Mouse (Mus musculus) activated CD4-positive, CD25-positive, alpha-beta regulatory T cell (primary cell): ENCODE results near the gene Dnah2. TPM values are rescaled to one million over a fixed set of nuclear protein-coding genes. Genes with fewer than 3 reads are reported as not detected.

ENCODE experiments used
- polyA plus RNA-seq, 2 experiments: library from polyadenylated mRNA; unstranded; fragments of 100-300 nt; shearing (Covaris generic); gene quantifications; one replicate each; pipeline ENCODE4 v1.2.1; 2017

The Dnah2 gene
- polyA plus RNA-seq: under 1 TPM; 0.02 to 0.48 TPM

GRCm38 (mm10) chr11:69549060-69549656 lies at the start of gene Dnah2:
Dnah2 (minus strand) TSS chr11:69549110.

GRCm38 (mm10) chr11:69580091-69580514 lies 31.2 kb upstream of the Dnah2 start, which contains the start of the genes Wrap53 and Trp53:
Wrap53 (minus strand) TSS chr11:69580255.
Trp53 (plus strand) TSS chr11:69580359.

GRCm38 (mm10) chr11:69559851-69560765 lies 11.2 kb upstream of the Dnah2 start, which contains the start of gene Efnb3:
Efnb3 (minus strand) TSS chr11:69560205.

GRCm38 (mm10) chr11:69413221-69414181 lies 135.4 kb downstream of the Dnah2 start, which contains the start of gene Kdm6b:
Kdm6b (minus strand) TSS chr11:69413675.

GRCm38 (mm10) chr11:69398059-69398458 lies 150.9 kb downstream of the Dnah2 start, which contains the start of gene Tmem88:
Tmem88 (minus strand) TSS chr11:69398234.

GRCm38 (mm10) chr11:69395235-69395633 lies 153.7 kb downstream of the Dnah2 start, which contains the start of the genes Naa38 and Cyb5d1:
Naa38 (plus strand) TSS chr11:69395487.
Cyb5d1 (minus strand) TSS chr11:69395631.

Other genes with a start within 250 kb of the Dnah2 start
- 10 to 100 TPM in 1 of 2 experiments, 1 to 10 TPM in 1; 4.3 to 12.7 TPM for gene Cntrob, start 225.3 kb downstream of the Dnah2 start, polyA plus RNA-seq
- 100 to 1,000 TPM; 106 to 112 TPM for gene Trappc1, start 225.1 kb downstream of the Dnah2 start, polyA plus RNA-seq
- 1 to 10 TPM; 1.9 to 3.8 TPM for gene Kcnab3, start 222.9 kb downstream of the Dnah2 start, polyA plus RNA-seq
- gene Rnf227, start 208.6 kb downstream of the Dnah2 start, polyA plus RNA-seq: 1 to 10 TPM; 2.3 to 8.7 TPM
- 100 to 1,000 TPM in 1 of 2 experiments, 10 to 100 TPM in 1; 81.9 to 111 TPM for gene Chd3, start 179.7 kb downstream of the Dnah2 start, polyA plus RNA-seq
- 100 to 1,000 TPM; 128 to 154 TPM for gene Naa38, start 153.6 kb downstream of the Dnah2 start, polyA plus RNA-seq
- 10 to 100 TPM; 20.5 to 23.2 TPM for gene Cyb5d1, start 153.5 kb downstream of the Dnah2 start, polyA plus RNA-seq
- under 1 TPM; 0.14 to 0.22 TPM for gene Tmem88, start 150.9 kb downstream of the Dnah2 start, polyA plus RNA-seq
- 1 to 10 TPM; 4.8 to 6.3 TPM for gene Kdm6b, start 135.4 kb downstream of the Dnah2 start, polyA plus RNA-seq
- gene Efnb3, start 11.1 kb upstream of the Dnah2 start, polyA plus RNA-seq: under 1 TPM; 0.23 to 0.32 TPM
- gene Wrap53, start 31.1 kb upstream of the Dnah2 start, polyA plus RNA-seq: 10 to 100 TPM; 19.2 to 31.5 TPM
- gene Trp53, start 31.2 kb upstream of the Dnah2 start, polyA plus RNA-seq: 100 to 1,000 TPM; 162 to 242 TPM
- gene Atp1b2, start 56.8 kb upstream of the Dnah2 start, polyA plus RNA-seq: under 1 TPM in 1 of 2 experiments, not detected in 1; 0.14 TPM
- gene Shbg, start 68.8 kb upstream of the Dnah2 start, polyA plus RNA-seq: under 1 TPM in 1 of 2 experiments, not detected in 1; 0.32 TPM
- gene Sat2, start 72.9 kb upstream of the Dnah2 start, polyA plus RNA-seq: not detected
- 10 to 100 TPM; 49.1 to 52.6 TPM for gene Fxr2, start 83.9 kb upstream of the Dnah2 start, polyA plus RNA-seq
- gene Sox15, start 106.2 kb upstream of the Dnah2 start, polyA plus RNA-seq: not detected
- gene Mpdu1, start 113.5 kb upstream of the Dnah2 start, polyA plus RNA-seq: 10 to 100 TPM; 78.8 to 82.1 TPM
- gene Cd68, start 117.0 kb upstream of the Dnah2 start, polyA plus RNA-seq: 10 to 100 TPM in 1 of 2 experiments, 1 to 10 TPM in 1; 5.9 to 15.7 TPM
- 100 to 1,000 TPM; 550 to 657 TPM for gene Eif4a1, start 123.3 kb upstream of the Dnah2 start, polyA plus RNA-seq
- gene Senp3, start 133.0 kb upstream of the Dnah2 start, polyA plus RNA-seq: 10 to 100 TPM; 47.4 to 49.1 TPM
- gene Tnfsf13, start 136.7 kb upstream of the Dnah2 start, polyA plus RNA-seq: under 1 TPM; 0.13 to 0.34 TPM
- under 1 TPM; 0.31 to 0.42 TPM for gene Tnfsf12, start 146.7 kb upstream of the Dnah2 start, polyA plus RNA-seq
- gene Tnfsfm13, start 147.0 kb upstream of the Dnah2 start, polyA plus RNA-seq: under 1 TPM; 0.08 to 0.44 TPM
- 10 to 100 TPM; 30.9 to 45.6 TPM for gene Polr2a, start 209.5 kb upstream of the Dnah2 start, polyA plus RNA-seq
- gene Slc35g3, start 212.9 kb upstream of the Dnah2 start, polyA plus RNA-seq: not detected
- 1 to 10 TPM; 4.9 to 5.8 TPM for gene Zbtb4, start 216.8 kb upstream of the Dnah2 start, polyA plus RNA-seq
- 1 to 10 TPM; 1.6 to 3.6 TPM for gene Chrnb1, start 246.8 kb upstream of the Dnah2 start, polyA plus RNA-seq